Mouse (Mus musculus) embryonic facial prominence, embryonic 14.5 days (tissue): ENCODE results near the gene Mrto4. TPM values are rescaled to one million over a fixed set of nuclear protein-coding genes. Genes with fewer than 3 reads are reported as not detected.

Experiments used
- ATAC-seq: fragments of 200-750 bp; cut with Nextera tagmentation; 2 replicates; pipeline ENCODE4 v1.8.0; 2017; ENCODE audit warnings: low read depth, moderate number of reproducible peaks, moderate TSS enrichment
- DNase-seq: peaks from one replicate; pipeline ENCODE4 v3.0.0-alpha.2; 2015; ENCODE audit warnings: low spot score
- H3K27ac ChIP-seq: fragments of 300-500 bp; sonication (generic); replicated peaks from 2 replicates; pipeline ENCODE4 v1.5.1; 2014; ENCODE audit warnings: low read depth, mild to moderate bottlenecking, low read length, moderate library complexity
- H3K27me3 ChIP-seq: fragments of 300-500 bp; sonication (generic); replicated peaks from 2 replicates; pipeline ENCODE4 v1.6.1; 2014; ENCODE audit warnings: low read length; ENCODE audit not compliant: control insufficient read depth, insufficient read depth
- H3K36me3 ChIP-seq: fragments of 300-500 bp; sonication (generic); 2 replicates; pipeline ENCODE4 v1.6.1; 2014; ENCODE audit warnings: low read length, mixed read lengths; ENCODE audit not compliant: control insufficient read depth, insufficient read depth
- H3K4me1 ChIP-seq: fragments of 300-500 bp; sonication (generic); 2 replicates; pipeline ENCODE4 v1.6.1; 2014; ENCODE audit warnings: antibody characterized with exemption, low read length; ENCODE audit not compliant: control insufficient read depth, insufficient read depth
- H3K4me2 ChIP-seq: fragments of 300-500 bp; sonication (generic); 2 replicates; pipeline ENCODE4 v1.6.1; 2014; ENCODE audit warnings: low read depth, mild to moderate bottlenecking, low read length, moderate library complexity, mixed read lengths
- H3K4me3 ChIP-seq: fragments of 300-500 bp; sonication (generic); 2 replicates; pipeline ENCODE4 v1.5.1; 2014; ENCODE audit warnings: low read depth, mild to moderate bottlenecking, low read length
- H3K9ac ChIP-seq: fragments of 300-500 bp; sonication (generic); 2 replicates; pipeline ENCODE4 v1.6.1; 2014; ENCODE audit warnings: low read depth, mild to moderate bottlenecking, low read length, moderate library complexity, mixed read lengths
- H3K9me3 ChIP-seq: fragments of 300-500 bp; sonication (generic); 2 replicates; pipeline ENCODE4 v1.6.1; 2016; ENCODE audit warnings: low read length; ENCODE audit not compliant: control insufficient read depth
- WGBS: fragments of 180-500 bp; shearing (Covaris S2); extraction: QIAGEN DNeasy Blood & Tissue Kit; methylation state at CpG from one replicate; pipeline ENCODE4 v1.1.7; 2014; 5-methylcytosine and 5-hydroxymethylcytosine counted together
- polyA plus RNA-seq: library from polyadenylated mRNA; unstranded; fragments of >200 nt; fragmentation: Nextera tagmentation; extraction: Ambion mirVana; gene quantifications from 2 replicates; pipeline ENCODE4 v1.2.1, GENCODE M21; 2014

Mrto4 gene
- polyA plus RNA-seq, 1 experiment from 2014 or later, result 92.5 TPM

DNA sequence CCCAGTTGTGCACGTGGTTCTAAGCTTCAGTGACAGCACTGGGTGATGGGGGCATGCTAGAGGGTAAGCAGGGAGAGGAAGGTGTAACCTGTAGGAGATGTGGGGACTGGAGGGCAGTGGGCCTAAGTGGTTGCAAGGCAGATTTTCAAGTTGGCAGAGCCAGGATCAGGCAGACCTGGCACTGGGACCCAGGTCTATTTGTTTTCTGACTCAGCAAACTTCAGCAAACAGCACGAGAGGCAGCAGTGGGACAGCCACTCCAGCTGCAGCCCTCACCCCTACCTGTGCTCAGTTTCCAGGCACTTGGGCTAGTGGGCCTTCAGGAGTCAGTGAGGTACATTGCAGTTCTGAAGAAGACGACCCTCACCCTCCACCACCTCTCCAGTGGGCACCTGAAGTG, 4.8 kb upstream of the Mrto4 start:
- Histone ChIP-seq H3K9ac (no peak overlapping the region), H3K9me3 (no peaks in the 10 kb centered on the region), H3K27me3 (no peaks in the 10 kb centered on the region), H3K4me1 (peaks cover 4% of the 10 kb centered on the region), H3K36me3 (peaks cover 73% of the 10 kb centered on the region), H3K4me2 (no peak overlapping the region), H3K4me3 (no peak overlapping the region), H3K27ac (no peak overlapping the region)
- DNase-seq (no peak), ATAC-seq (no peak)
- WGBS, result 87% methylated on average over 3 of the region's 3 CpGs

DNA sequence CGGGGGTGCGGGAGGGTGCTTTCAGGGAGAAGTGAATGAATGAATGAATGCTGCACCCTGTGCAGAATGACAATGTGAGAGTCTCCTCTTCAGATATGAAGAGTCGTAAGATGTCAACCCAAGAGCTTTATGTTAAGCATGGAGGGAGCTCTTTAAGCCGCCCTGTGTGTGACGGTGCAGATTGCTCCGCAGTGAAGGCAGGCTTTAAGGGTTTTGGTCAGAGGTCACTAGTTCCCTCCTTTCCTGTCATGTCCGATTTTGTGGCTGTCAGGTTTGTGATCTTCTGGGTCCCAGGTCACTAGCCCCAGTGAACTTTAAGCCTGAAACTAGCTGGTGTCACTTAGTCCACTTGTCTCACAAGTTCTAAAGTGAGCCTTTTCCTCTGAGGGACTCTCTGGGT, 456 bp upstream of the Mrto4 start:
- Histone ChIP-seq H3K4me1 (peaks cover 9% of the 10 kb centered on the region), H3K4me2 (peak overlapping the region; percentile 63), H3K27me3 (no peaks in the 10 kb centered on the region), H3K9ac (peak overlapping the region; percentile 82), H3K9me3 (no peaks in the 10 kb centered on the region), H3K36me3 (peaks cover 50% of the 10 kb centered on the region), H3K27ac (peak overlapping the region; percentile 89; the same call in 1 of the 2 replicates), H3K4me3 (peak overlapping the region; percentile 68)
- no peak for DNase-seq
- 0% methylated on average over 7 of the region's 7 CpGs for WGBS
- ATAC-seq, result peak; percentile 5; the same call in 1 of the 2 replicates

DNA sequence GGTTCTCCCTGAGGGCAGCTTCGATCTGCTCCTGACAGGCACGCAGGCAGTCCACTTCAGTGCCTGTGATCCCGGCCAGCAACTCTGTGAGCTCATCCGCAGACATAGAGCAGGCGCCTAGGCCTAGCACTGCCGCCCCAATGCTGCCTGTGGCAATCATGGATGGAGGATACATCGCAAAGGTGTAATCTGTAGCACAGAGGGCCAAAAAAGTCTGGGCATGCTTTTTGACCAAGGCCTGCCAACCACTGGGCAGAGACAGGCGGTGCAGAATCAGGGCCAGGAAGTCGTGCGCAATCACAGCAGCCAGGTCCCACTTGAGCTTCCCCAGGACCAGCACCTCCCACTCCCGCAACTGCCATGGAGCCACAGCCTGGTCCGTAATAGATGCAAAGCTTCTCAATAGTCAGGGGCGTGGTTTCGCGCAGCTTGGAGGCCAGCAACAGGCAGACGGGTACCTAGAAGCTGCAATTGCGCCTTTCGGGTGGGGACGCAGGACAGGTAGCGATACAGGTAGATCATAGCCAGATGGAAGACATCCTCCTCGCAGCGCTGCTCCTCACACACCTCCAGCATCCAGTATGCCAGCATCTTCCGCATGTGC, 6.9 kb downstream of the Mrto4 start:
- H3K4me3 ChIP-seq, result no peak overlapping the region
- H3K36me3 ChIP-seq, result peaks cover 47% of the 10 kb centered on the region
- H3K9ac ChIP-seq, result no peak overlapping the region
- H3K4me1 ChIP-seq, result no peaks in the 10 kb centered on the region
- no peak overlapping the region for H3K4me2 ChIP-seq
- DNase-seq (no peak), ATAC-seq (no peak)
- H3K9me3 ChIP-seq, result no peaks in the 10 kb centered on the region
- H3K27ac ChIP-seq, result no peak overlapping the region
- 75% methylated on average over 22 of the region's 23 CpGs for WGBS
- H3K27me3 ChIP-seq, result no peaks in the 10 kb centered on the region

DNA sequence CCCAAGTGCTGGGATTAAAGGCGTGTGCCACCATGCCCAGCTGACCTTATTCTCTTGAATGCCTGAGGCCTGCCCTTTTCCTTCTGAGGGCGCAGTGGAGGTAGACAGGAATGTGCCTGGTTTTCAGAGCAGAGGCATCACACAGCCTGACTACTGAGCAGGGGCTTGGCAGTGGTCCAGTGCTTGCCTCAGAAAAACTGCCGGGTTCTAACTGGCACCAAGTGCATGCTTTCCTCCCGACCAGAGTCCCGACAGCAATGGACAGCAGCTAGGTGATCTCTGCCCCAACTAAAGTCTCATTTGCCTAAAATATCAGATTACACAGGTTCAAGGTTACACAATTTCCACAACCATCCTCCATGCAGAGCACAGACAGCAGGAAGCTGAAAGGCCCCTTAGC, 8.7 kb downstream of the Mrto4 start:
- H3K9ac ChIP-seq, result peak overlapping the region; percentile 42; the same call in 1 of the 2 replicates
- peak; percentile 11 for DNase-seq
- H3K27me3 ChIP-seq, result no peaks in the 10 kb centered on the region
- H3K9me3 ChIP-seq, result no peaks in the 10 kb centered on the region
- no peak overlapping the region for H3K4me2 ChIP-seq
- peaks cover 35% of the 10 kb centered on the region for H3K36me3 ChIP-seq
- H3K4me1 ChIP-seq, result no peaks in the 10 kb centered on the region
- ATAC-seq, result no peak; the same call in 1 of the 2 replicates
- no peak overlapping the region for H3K4me3 ChIP-seq
- 53% methylated on average over 5 of the region's 5 CpGs for WGBS
- H3K27ac ChIP-seq, result no peak overlapping the region

DNA sequence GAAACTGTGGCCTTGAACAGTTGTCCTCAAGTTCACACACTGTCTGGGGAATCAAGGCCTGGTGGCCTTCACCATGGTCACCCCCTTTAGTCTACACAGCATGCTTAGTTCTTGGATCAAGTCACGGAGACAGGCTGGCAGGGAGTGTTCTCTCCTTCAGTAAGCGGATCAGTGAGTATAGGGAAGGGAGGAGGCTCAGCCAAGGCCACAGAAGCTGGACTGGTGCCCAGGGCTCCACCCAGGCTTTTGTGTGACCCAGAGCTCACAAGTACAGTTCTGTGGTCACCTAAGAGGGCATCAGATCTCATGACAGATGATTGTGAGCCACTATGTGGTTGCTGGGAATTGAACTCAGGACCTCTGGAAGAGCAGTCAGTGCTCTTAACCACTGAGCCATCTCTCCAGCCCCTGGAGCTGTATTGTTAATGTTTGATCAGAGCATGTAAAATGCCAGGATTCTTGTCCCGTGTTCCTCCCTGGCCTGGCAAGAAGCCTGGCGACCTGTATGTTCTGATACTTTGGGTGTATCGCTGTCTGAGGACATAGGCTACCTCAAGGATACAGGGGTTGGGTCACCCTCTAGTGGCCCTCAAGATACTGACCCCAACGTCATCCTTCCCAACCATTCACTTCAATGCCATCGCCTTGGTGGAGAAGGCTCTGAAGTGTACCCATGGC, 10.7 kb downstream of the Mrto4 start:
- H3K4me1 ChIP-seq, result no peaks in the 10 kb centered on the region
- peaks cover 15% of the 10 kb centered on the region for H3K36me3 ChIP-seq

DNA sequence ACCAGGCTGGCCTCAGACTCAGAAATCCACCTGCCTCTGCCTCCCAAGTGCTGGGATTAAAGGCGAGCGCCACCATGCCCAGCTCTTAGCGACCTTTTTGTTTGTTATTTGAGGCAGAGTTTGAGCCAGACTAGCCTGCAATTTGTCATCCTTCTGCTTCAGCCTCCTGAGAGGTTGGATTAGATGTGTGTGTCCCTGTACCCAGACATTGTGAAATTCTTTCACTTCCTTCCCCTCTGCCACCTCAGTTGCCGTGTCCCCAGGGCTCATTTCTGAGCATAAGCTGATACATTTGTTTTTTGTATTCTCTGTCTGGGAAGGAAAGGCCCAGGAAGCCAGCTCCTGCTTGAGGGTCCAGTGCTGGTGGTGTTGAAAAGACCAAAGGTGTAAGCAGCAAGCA, 11.5 kb downstream of the Mrto4 start:
- no peak for DNase-seq
- Histone ChIP-seq H3K27ac (no peak overlapping the region), H3K4me2 (no peak overlapping the region), H3K9me3 (no peaks in the 10 kb centered on the region), H3K4me3 (no peak overlapping the region), H3K36me3 (peaks cover 7% of the 10 kb centered on the region; the same call in 1 of the 2 replicates), H3K9ac (no peak overlapping the region), H3K4me1 (no peaks in the 10 kb centered on the region), H3K27me3 (0 out of 2 replicates have a peak, but pooled peaks cover 7% of the 10 kb centered on the region)
- ATAC-seq, result no peak
- 78% methylated on average over 4 of the region's 4 CpGs for WGBS

More for the DNA sequence above, 10.7 kb downstream of the Mrto4 start:
- peak; percentile 19 for DNase-seq
- 85% methylated on average over 7 of the region's 7 CpGs for WGBS
- Histone ChIP-seq H3K27ac (no peak overlapping the region), H3K4me2 (no peak overlapping the region), H3K9ac (no peak overlapping the region), H3K27me3 (0 out of 2 replicates have a peak, but pooled peaks cover 6% of the 10 kb centered on the region), H3K9me3 (no peaks in the 10 kb centered on the region), H3K4me3 (no peak overlapping the region)
- ATAC-seq, result no peak; the same call in 1 of the 2 replicates

DNA sequence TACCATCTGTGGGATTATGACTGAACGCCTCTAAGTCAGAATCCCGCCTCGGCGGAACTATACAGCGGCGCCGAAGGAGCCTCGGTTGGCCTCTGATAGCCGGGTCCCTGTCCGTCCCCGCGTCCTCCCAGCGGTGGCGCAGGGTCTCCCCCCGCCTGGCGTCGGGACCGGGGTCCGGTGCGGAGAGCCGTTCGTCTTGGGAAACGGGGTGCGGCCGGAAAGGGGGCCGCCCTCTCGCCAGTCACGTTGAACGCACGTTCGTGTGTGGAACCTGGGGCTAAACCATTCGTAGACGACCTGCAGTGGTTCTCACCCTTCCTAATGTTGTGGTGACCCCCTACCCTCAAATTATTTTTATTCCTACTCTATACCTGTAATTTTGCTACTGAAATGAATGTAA, 14.2 kb downstream of the Mrto4 start:
- ATAC-seq (no peak), DNase-seq (no peak)
- Histone ChIP-seq H3K4me2 (no peak overlapping the region), H3K9ac (no peak overlapping the region), H3K4me3 (no peak overlapping the region), H3K27ac (no peak overlapping the region), H3K36me3 (no peaks in the 10 kb centered on the region), H3K27me3 (0 out of 2 replicates have a peak, but pooled peaks cover 7% of the 10 kb centered on the region), H3K4me1 (no peaks in the 10 kb centered on the region), H3K9me3 (no peaks in the 10 kb centered on the region)
- 52% methylated on average over 33 of the region's 33 CpGs for WGBS

DNA sequence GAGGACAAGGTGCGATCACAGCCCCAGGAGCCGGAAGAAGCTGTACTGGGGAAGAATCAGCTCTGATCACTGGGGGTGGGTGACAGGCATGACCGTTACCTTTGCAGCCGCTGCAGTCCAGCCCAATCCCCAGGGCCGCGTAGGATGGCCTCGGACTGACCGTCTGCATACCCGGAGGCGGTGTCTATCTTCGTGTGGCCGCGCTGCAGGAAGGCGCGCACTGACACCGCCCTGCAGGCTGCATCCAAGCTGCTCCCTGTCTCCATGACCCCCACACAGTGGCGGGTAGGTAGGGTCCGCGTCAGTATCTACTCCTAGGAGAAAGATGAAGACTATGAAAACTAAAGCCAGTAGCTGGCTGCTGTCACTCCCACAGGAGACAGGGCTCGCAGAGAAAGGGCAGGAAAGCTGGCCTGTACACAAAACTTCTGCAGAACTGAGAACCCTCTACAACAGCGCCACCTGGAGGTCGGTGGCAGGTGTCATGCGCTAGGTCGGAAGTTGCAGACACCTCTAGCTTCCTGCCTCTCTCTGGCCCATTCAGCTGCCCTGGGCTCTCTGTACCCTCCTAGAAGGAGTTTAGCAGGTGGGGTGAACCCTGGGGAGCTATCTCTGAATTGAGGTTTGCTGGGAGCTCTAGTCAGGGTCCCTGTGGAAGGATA, 15.4 kb downstream of the Mrto4 start:
- H3K4me2 ChIP-seq, result peak overlapping the region; percentile 49
- no peak overlapping the region for H3K27ac ChIP-seq
- H3K9me3 ChIP-seq, result no peaks in the 10 kb centered on the region
- H3K36me3 ChIP-seq, result no peaks in the 10 kb centered on the region
- H3K9ac ChIP-seq, result 0 out of 2 replicates have a peak overlapping the region, but pooled peaks have one; percentile 37
- H3K4me3 ChIP-seq, result peak overlapping the region; percentile 18
- no peaks in the 10 kb centered on the region for H3K4me1 ChIP-seq
- 0 out of 2 replicates have a peak, but pooled peaks cover 7% of the 10 kb centered on the region for H3K27me3 ChIP-seq
- DNase-seq (peak; percentile 77), ATAC-seq (0 out of 2 replicates have a peak, but pooled peaks have one; percentile 47)
- 27% methylated on average over 23 of the region's 24 CpGs for WGBS
